In genomic region chr11:33028920-33029319, GRCm38 (mm10) we compare ENCODE assay signal across 11 mouse cellular contexts.
A peak's percentile ranks its signal among the peaks of the same experiment; 100 is the strongest.
DNase-seq lines count a peak whose midpoint lies in the region; ATAC-seq and TF ChIP-seq lines count a peak whose summit lies in the region.
"Had no signal": no experiment of that assay in that cellular context is flagged by ENCODE, and none has a peak within 500 bp of the region (broad histone marks: within the 10 kb centered on the region; RNA-seq: fewer than 3 reads in every experiment).

No protein-coding gene starts in this region.

- peak; percentile 10 for DNase-seq in liver, adult 2 months (ENCODE audit: extremely low read depth, low read depth, low spot score)
- DNase-seq in liver, embryonic 11.5 days (ENCODE audit: low spot score): no peak
- peak; percentile 46 for DNase-seq in R1 (ENCODE audit: low read depth, low spot score)
- DNase-seq in kidney, adult 2 months: peak; percentile 54
- peak; percentile 20 for DNase-seq in thymus, adult 2 months
- DNase-seq in hindbrain, embryonic 10.5 days (ENCODE audit: low spot score): no peak
- DNase-seq in midbrain, embryonic 14.5 days: no peak

- H3K4me1 ChIP-seq in liver, adult 2 months (ENCODE audit: control insufficient read depth, insufficient read depth, low read length): no peaks in the 10 kb centered on the region
- H3K4me1 ChIP-seq in liver, embryonic 11.5 days (replicated peaks; ENCODE audit: control insufficient read depth, insufficient read depth, low read length): no peaks in the 10 kb centered on the region
- H3K4me1 ChIP-seq in kidney, adult 2 months (ENCODE audit: control insufficient read depth, insufficient read depth, low read length): no peaks in the 10 kb centered on the region
- no peaks in the 10 kb centered on the region for H3K4me1 ChIP-seq in thymus, adult 2 months (replicated peaks; ENCODE audit: control insufficient read depth, insufficient read depth, low read length)
- no peaks in the 10 kb centered on the region for H3K4me1 ChIP-seq in hindbrain, embryonic 10.5 days (replicated peaks)
- H3K4me1 ChIP-seq in midbrain, embryonic 13.5 days (replicated peaks): no peaks in the 10 kb centered on the region
- no peaks in the 10 kb centered on the region for H3K4me1 ChIP-seq in midbrain, embryonic 14.5 days (ENCODE audit: control insufficient read depth, insufficient read depth, low read length)
- H3K4me1 ChIP-seq: embryonic facial prominence, embryonic 15.5 days; midbrain, embryonic 12.5 days; stomach, embryonic 15.5 days had no signal

- H3K79me2 ChIP-seq in liver, adult 2 months (ENCODE audit: control insufficient read depth, insufficient read depth, low read length): no peaks in the 10 kb centered on the region

- no peaks in the 10 kb centered on the region for H3K36me3 ChIP-seq in liver, adult 2 months (ENCODE audit: control insufficient read depth, insufficient read depth, low read length)
- no peaks in the 10 kb centered on the region for H3K36me3 ChIP-seq in liver, embryonic 11.5 days (ENCODE audit: control insufficient read depth, insufficient read depth, low read length)
- no peaks in the 10 kb centered on the region for H3K36me3 ChIP-seq in kidney, adult 2 months (ENCODE audit: control insufficient read depth, insufficient read depth, low read length)
- no peaks in the 10 kb centered on the region for H3K36me3 ChIP-seq in thymus, adult 2 months (ENCODE audit: control insufficient read depth, insufficient read depth, low read length)
- no peaks in the 10 kb centered on the region for H3K36me3 ChIP-seq in hindbrain, embryonic 10.5 days
- no peaks in the 10 kb centered on the region for H3K36me3 ChIP-seq in midbrain, embryonic 13.5 days
- H3K36me3 ChIP-seq in midbrain, embryonic 14.5 days (ENCODE audit: control insufficient read depth, insufficient read depth, low read length): no peaks in the 10 kb centered on the region
- H3K36me3 ChIP-seq: embryonic facial prominence, embryonic 15.5 days; midbrain, embryonic 12.5 days; stomach, embryonic 15.5 days had no signal

- no peak overlapping the region for H3K4me2 ChIP-seq in liver, embryonic 11.5 days
- no peak overlapping the region for H3K4me2 ChIP-seq in midbrain, embryonic 13.5 days (replicated peaks)
- H3K4me2 ChIP-seq in midbrain, embryonic 14.5 days (ENCODE audit: low read length): no peak overlapping the region
- H3K4me2 ChIP-seq: embryonic facial prominence, embryonic 15.5 days; midbrain, embryonic 12.5 days; stomach, embryonic 15.5 days had no signal

- no peaks in the 10 kb centered on the region for H3K9me3 ChIP-seq in liver, embryonic 11.5 days (ENCODE audit: control insufficient read depth, low read length)
- H3K9me3 ChIP-seq in hindbrain, embryonic 10.5 days: no peaks in the 10 kb centered on the region
- no peaks in the 10 kb centered on the region for H3K9me3 ChIP-seq in midbrain, embryonic 13.5 days
- no peaks in the 10 kb centered on the region for H3K9me3 ChIP-seq in midbrain, embryonic 14.5 days (ENCODE audit: control insufficient read depth, low read length)
- H3K9me3 ChIP-seq: embryonic facial prominence, embryonic 15.5 days; stomach, embryonic 15.5 days had no signal

- no peak for TF ChIP-seq POLR2A in liver, adult 2 months (IDR thresholded peaks at IDR 0.05; ENCODE audit: extremely low read depth, insufficient read depth, low read length)
- no peak for TF ChIP-seq POLR2A in kidney, adult 2 months (IDR thresholded peaks at IDR 0.05; ENCODE audit: low read depth, low read length)
- TF ChIP-seq POLR2A in thymus, adult 2 months (IDR thresholded peaks at IDR 0.05; ENCODE audit: control insufficient read depth, extremely low read depth, insufficient read depth, low read length, poor library complexity): no peak

- no peak overlapping the region for H3K9ac ChIP-seq in liver, adult 2 months (ENCODE audit: low read depth, low read length)
- no peak overlapping the region for H3K9ac ChIP-seq in liver, embryonic 11.5 days (ENCODE audit: low read depth, low read length)
- no peak overlapping the region for H3K9ac ChIP-seq in midbrain, embryonic 13.5 days (replicated peaks)
- no peak overlapping the region for H3K9ac ChIP-seq in midbrain, embryonic 14.5 days (replicated peaks; ENCODE audit: low read length)
- H3K9ac ChIP-seq: embryonic facial prominence, embryonic 15.5 days; midbrain, embryonic 12.5 days; stomach, embryonic 15.5 days had no signal

- H3K27ac ChIP-seq in liver, adult 2 months (replicated peaks; ENCODE audit: insufficient read depth, low read depth, low read length): no peak overlapping the region
- no peak overlapping the region for H3K27ac ChIP-seq in liver, embryonic 11.5 days (ENCODE audit: low read depth, low read length)
- H3K27ac ChIP-seq in kidney, adult 2 months (ENCODE audit: insufficient read depth, low read depth, low read length): no peak overlapping the region
- H3K27ac ChIP-seq in thymus, adult 2 months (ENCODE audit: control insufficient read depth, insufficient read depth, low read length): no peak overlapping the region
- no peak overlapping the region for H3K27ac ChIP-seq in hindbrain, embryonic 10.5 days
- no peak overlapping the region for H3K27ac ChIP-seq in midbrain, embryonic 13.5 days
- H3K27ac ChIP-seq in midbrain, embryonic 14.5 days (replicated peaks; ENCODE audit: low read depth, low read length): no peak overlapping the region
- H3K27ac ChIP-seq: embryonic facial prominence, embryonic 15.5 days; midbrain, embryonic 12.5 days; stomach, embryonic 15.5 days had no signal

- no peaks in the 10 kb centered on the region for H3K27me3 ChIP-seq in liver, adult 2 months (ENCODE audit: control insufficient read depth, insufficient read depth, low read length)
- no peaks in the 10 kb centered on the region for H3K27me3 ChIP-seq in liver, embryonic 11.5 days (replicated peaks; ENCODE audit: control insufficient read depth, insufficient read depth, low read length)
- no peaks in the 10 kb centered on the region for H3K27me3 ChIP-seq in kidney, adult 2 months (replicated peaks; ENCODE audit: control insufficient read depth, insufficient read depth, low read length)
- no peaks in the 10 kb centered on the region for H3K27me3 ChIP-seq in thymus, adult 2 months (ENCODE audit: control insufficient read depth, insufficient read depth, low read length)
- H3K27me3 ChIP-seq in hindbrain, embryonic 10.5 days (ENCODE audit: insufficient read depth, poor library complexity, severe bottlenecking): no peaks in the 10 kb centered on the region
- H3K27me3 ChIP-seq in midbrain, embryonic 13.5 days: no peaks in the 10 kb centered on the region
- H3K27me3 ChIP-seq in midbrain, embryonic 14.5 days (ENCODE audit: control insufficient read depth, insufficient read depth, low read length): no peaks in the 10 kb centered on the region
- H3K27me3 ChIP-seq: embryonic facial prominence, embryonic 15.5 days; midbrain, embryonic 12.5 days; stomach, embryonic 15.5 days had no signal

- ATAC-seq in liver, embryonic 11.5 days (replicated peaks; ENCODE audit: low FRiP score): no peak
- no peak for ATAC-seq in midbrain, embryonic 13.5 days
- ATAC-seq in midbrain, embryonic 14.5 days (ENCODE audit: low FRiP score, low TSS enrichment): no peak

- peak; percentile 75 for TF ChIP-seq CTCF in liver, adult 2 months (IDR thresholded peaks at IDR 0.05; ENCODE audit: low read depth, low read length)
- TF ChIP-seq CTCF in kidney, adult 2 months (conservative IDR thresholded peaks at IDR 0.05; ENCODE audit: insufficient read depth, insufficient read length, low read depth, low read length): peak; percentile 72
- no peak for TF ChIP-seq CTCF in thymus, adult 2 months (IDR thresholded peaks at IDR 0.05; ENCODE audit: borderline replicate concordance, control insufficient read depth, extremely low read depth, insufficient read depth, low read length, poor library complexity)

- no peak overlapping the region for H3K4me3 ChIP-seq in liver, adult 2 months (ENCODE audit: insufficient read depth, low read depth, low read length)
- H3K4me3 ChIP-seq in liver, embryonic 11.5 days (ENCODE audit: low read depth, low read length): no peak overlapping the region
- H3K4me3 ChIP-seq in kidney, adult 2 months (ENCODE audit: insufficient read depth, low read depth, low read length): no peak overlapping the region
- no peak overlapping the region for H3K4me3 ChIP-seq in thymus, adult 2 months (ENCODE audit: control insufficient read depth, insufficient read depth, low read length)
- H3K4me3 ChIP-seq in hindbrain, embryonic 10.5 days: no peak overlapping the region
- no peak overlapping the region for H3K4me3 ChIP-seq in midbrain, embryonic 13.5 days (replicated peaks)
- no peak overlapping the region for H3K4me3 ChIP-seq in midbrain, embryonic 14.5 days (replicated peaks; ENCODE audit: low read depth, low read length)
- H3K4me3 ChIP-seq: embryonic facial prominence, embryonic 15.5 days; midbrain, embryonic 12.5 days; stomach, embryonic 15.5 days had no signal

Comparison
In these comparisons a context has a peak if more than half of its experiments do, and no peak if none do; other contexts are left out.
1. DNase-seq: peak in liver, adult 2 months (single experiment), R1 (single experiment), kidney, adult 2 months (single experiment) and thymus, adult 2 months (single experiment); none in liver, embryonic 11.5 days (single experiment), hindbrain, embryonic 10.5 days (single experiment) and midbrain, embryonic 14.5 days (single experiment).